Mouse (Mus musculus) neural tube, embryonic 14.5 days (tissue): Measurements from ENCODE around the gene Klc4. TPM values are rescaled to one million over a fixed set of nuclear protein-coding genes. Genes with fewer than 3 reads are reported as not detected.
A peak's percentile ranks its signal among the peaks of the same experiment; 100 is the strongest.

Source experiments
- ATAC-seq: fragments of 200-750 bp; cut with Nextera tagmentation; 2 replicates; pipeline ENCODE4 v1.8.0; 2017; ENCODE audit warnings: low read depth, mild to moderate bottlenecking, moderate TSS enrichment, moderate library complexity
- H3K27ac ChIP-seq: fragments of 300-500 bp; sonication (generic); 2 replicates; pipeline ENCODE4 v1.5.1; 2014; ENCODE audit warnings: low read depth, mild to moderate bottlenecking, control low read depth, low read length, moderate library complexity, mixed read lengths
- H3K27me3 ChIP-seq: fragments of 300-500 bp; sonication (generic); 2 replicates; pipeline ENCODE4 v1.6.1; 2014; ENCODE audit warnings: low read length; ENCODE audit not compliant: control insufficient read depth, insufficient read depth
- H3K36me3 ChIP-seq: fragments of 300-500 bp; sonication (generic); 2 replicates; pipeline ENCODE4 v1.6.1; 2014; ENCODE audit warnings: low read length, mixed read lengths; ENCODE audit not compliant: control insufficient read depth, insufficient read depth
- H3K4me1 ChIP-seq: fragments of 300-500 bp; sonication (generic); 2 replicates; pipeline ENCODE4 v1.6.1; 2014; ENCODE audit warnings: low read length; ENCODE audit not compliant: control insufficient read depth, insufficient read depth
- H3K4me2 ChIP-seq: fragments of 300-500 bp; sonication (generic); 2 replicates; pipeline ENCODE4 v1.6.1; 2014; ENCODE audit warnings: mild to moderate bottlenecking, low read depth, low read length, control low read depth
- H3K4me3 ChIP-seq: fragments of 300-500 bp; sonication (generic); 2 replicates; pipeline ENCODE4 v1.5.1; 2014; ENCODE audit warnings: low read depth, low read length, control low read depth, mixed read lengths
- H3K9ac ChIP-seq: fragments of 300-500 bp; sonication (generic); replicated peaks from 2 replicates; pipeline ENCODE4 v1.6.1; 2014; ENCODE audit warnings: low read depth, mild to moderate bottlenecking, control low read depth, low read length, mixed read lengths
- H3K9me3 ChIP-seq: fragments of 300-500 bp; sonication (generic); 2 replicates; pipeline ENCODE4 v1.6.1; 2016; ENCODE audit warnings: low read length; ENCODE audit not compliant: control insufficient read depth
- WGBS: fragments of 180-500 bp; shearing (Covaris S2); extraction: QIAGEN DNeasy Blood & Tissue Kit; methylation state at CpG from one replicate; pipeline ENCODE4 v1.1.7; 2014; 5-methylcytosine and 5-hydroxymethylcytosine counted together
- polyA plus RNA-seq: library from polyadenylated mRNA; unstranded; fragments of >200 nt; fragmentation: Nextera tagmentation; extraction: Ambion mirVana; gene quantifications from 2 replicates; pipeline ENCODE4 v1.2.1, GENCODE M21; 2014

Gene Klc4
- polyA plus RNA-seq, 1 experiment from 2014 or later = 27.7 TPM

DNA sequence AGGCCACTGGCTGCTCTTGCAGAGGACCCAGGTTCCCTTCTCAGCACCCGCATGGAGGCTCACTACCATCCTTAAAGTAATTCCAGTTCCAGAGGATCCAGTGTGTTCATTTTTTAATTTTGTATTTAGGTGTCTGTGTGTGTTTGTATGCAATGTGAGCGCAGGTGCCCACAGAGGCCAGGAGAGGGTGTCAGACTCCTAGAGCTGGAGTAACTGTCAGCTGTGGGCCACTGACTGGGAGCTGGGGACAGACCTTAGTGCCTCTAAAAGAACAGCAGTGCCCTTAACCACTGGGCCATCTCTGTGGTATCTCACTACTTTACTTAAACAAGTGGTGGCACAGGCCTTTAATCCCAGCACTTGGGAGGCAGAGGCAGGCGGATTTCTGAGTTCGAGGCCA is 42.6 kb downstream of the Klc4 start:
- H3K27me3 ChIP-seq = no peaks in the 10 kb centered on the region
- H3K4me2 ChIP-seq = no peak overlapping the region
- over 99% methylated on average over 4 of the region's 4 CpGs for WGBS
- no peak overlapping the region for H3K4me3 ChIP-seq
- H3K27ac ChIP-seq = no peak overlapping the region
- no peak overlapping the region for H3K9ac ChIP-seq
- ATAC-seq = no peak
- no peaks in the 10 kb centered on the region for H3K36me3 ChIP-seq
- H3K9me3 ChIP-seq = no peaks in the 10 kb centered on the region
- H3K4me1 ChIP-seq = peaks cover 5% of the 10 kb centered on the region; the same call in 1 of the 2 replicates

DNA sequence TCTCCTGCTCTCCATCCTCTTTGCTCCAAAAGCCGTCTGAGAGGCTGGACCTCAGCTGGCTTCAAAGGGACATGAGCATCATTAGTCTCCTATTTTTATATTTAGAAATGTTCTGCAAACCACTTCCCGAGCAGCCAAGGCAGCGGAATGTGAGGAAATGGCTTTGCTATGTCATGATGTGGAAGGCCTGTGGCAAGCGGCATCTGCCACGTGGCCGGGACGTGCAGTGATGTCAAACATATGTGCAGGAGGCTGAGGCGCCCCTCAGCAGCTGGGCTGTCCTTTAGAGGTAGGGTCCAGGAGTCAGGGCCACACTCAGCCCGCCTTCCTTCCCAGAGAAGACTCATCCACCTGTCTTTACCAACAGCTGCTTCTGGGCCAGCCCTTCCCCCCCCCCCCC is 43.6 kb downstream of the Klc4 start:
- no peaks in the 10 kb centered on the region for H3K9me3 ChIP-seq
- 78% methylated on average over 9 of the region's 9 CpGs for WGBS
- no peak overlapping the region for H3K9ac ChIP-seq
- H3K27ac ChIP-seq = no peak overlapping the region
- no peak for ATAC-seq
- H3K4me3 ChIP-seq = no peak overlapping the region
- no peak overlapping the region for H3K4me2 ChIP-seq
- H3K36me3 ChIP-seq = no peaks in the 10 kb centered on the region
- no peaks in the 10 kb centered on the region for H3K27me3 ChIP-seq
- H3K4me1 ChIP-seq = peaks cover 5% of the 10 kb centered on the region; the same call in 1 of the 2 replicates

DNA sequence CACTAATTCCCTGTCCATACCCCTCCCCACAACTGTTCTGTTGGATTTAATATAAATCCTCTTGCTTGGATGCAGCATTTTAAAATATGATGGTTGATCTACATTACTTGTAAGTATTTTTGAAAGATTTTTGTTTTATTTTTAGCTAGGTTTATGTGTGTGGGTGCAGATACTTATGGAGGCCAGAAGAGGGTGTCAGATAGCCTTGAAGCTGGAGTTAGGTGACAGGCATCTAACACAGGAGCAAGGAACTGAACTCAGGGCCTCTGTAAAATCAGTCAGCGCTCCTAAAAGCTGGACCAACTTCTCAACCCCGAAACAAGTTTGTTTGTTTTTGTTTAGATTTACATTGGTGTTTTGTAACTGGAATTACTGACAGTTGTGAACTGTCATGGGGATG is 45.3 kb downstream of the Klc4 start:
- ATAC-seq = no peak
- Histone ChIP-seq H3K36me3 (no peaks in the 10 kb centered on the region), H3K9me3 (no peaks in the 10 kb centered on the region), H3K4me1 (peaks cover 5% of the 10 kb centered on the region; the same call in 1 of the 2 replicates), H3K9ac (no peak overlapping the region), H3K27ac (no peak overlapping the region), H3K4me3 (no peak overlapping the region), H3K4me2 (no peak overlapping the region), H3K27me3 (no peaks in the 10 kb centered on the region)
- WGBS = 95% methylated on average over 2 of the region's 2 CpGs

DNA sequence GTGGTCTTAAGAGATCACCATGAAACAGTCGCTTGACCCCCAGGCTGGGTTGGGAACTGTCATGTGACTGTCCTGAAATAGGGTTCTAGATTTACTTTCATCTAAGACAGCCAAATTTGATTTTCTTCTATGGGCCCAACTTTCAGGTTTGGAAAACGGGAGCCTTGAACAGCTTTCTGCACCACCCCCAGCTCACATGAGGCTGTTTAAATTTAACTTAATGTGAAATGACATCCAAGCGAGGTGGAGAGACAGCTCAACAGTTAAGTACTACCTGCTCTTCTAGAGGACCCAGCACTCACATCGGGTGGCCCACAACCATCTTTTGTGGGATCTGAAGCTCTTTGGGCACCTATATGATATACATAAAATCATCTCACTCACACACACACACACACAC is 46.9 kb downstream of the Klc4 start:
- no peaks in the 10 kb centered on the region for H3K27me3 ChIP-seq
- no peak overlapping the region for H3K4me3 ChIP-seq
- WGBS = 88% methylated on average over 4 of the region's 4 CpGs
- H3K4me1 ChIP-seq = no peaks in the 10 kb centered on the region
- H3K36me3 ChIP-seq = no peaks in the 10 kb centered on the region
- no peak for ATAC-seq
- no peak overlapping the region for H3K27ac ChIP-seq
- H3K9me3 ChIP-seq = no peaks in the 10 kb centered on the region
- no peak overlapping the region for H3K4me2 ChIP-seq
- no peak overlapping the region for H3K9ac ChIP-seq

- no peaks in the 10 kb centered on the region for H3K9me3 ChIP-seq
- 97% methylated on average over 11 of the region's 11 CpGs for WGBS
- no peaks in the 10 kb centered on the region for H3K4me1 ChIP-seq
- H3K4me3 ChIP-seq = no peak overlapping the region
- no peak overlapping the region for H3K27ac ChIP-seq
- ATAC-seq = no peak
- H3K27me3 ChIP-seq = no peaks in the 10 kb centered on the region
- H3K4me2 ChIP-seq = no peak overlapping the region
- no peaks in the 10 kb centered on the region for H3K36me3 ChIP-seq
- no peak overlapping the region for H3K9ac ChIP-seq
These were observed 47.9 kb downstream of the Klc4 start for GRCm38 (mm10) chr17:46597956-46598355.

GRCm38 (mm10) chr17:46595336-46595735 is 50.5 kb downstream of the Klc4 start:
- ATAC-seq = no peak
- 78% methylated on average over 6 of the region's 6 CpGs for WGBS
- Histone ChIP-seq H3K27ac (no peak overlapping the region), H3K27me3 (no peaks in the 10 kb centered on the region), H3K9me3 (no peaks in the 10 kb centered on the region), H3K4me1 (no peaks in the 10 kb centered on the region), H3K4me3 (no peak overlapping the region), H3K9ac (no peak overlapping the region), H3K4me2 (no peak overlapping the region), H3K36me3 (0 out of 2 replicates have a peak, but pooled peaks cover under 1% of the 10 kb centered on the region)

- H3K4me2 ChIP-seq = no peak overlapping the region
- WGBS = 48% methylated on average over 9 of the region's 9 CpGs
- H3K36me3 ChIP-seq = 0 out of 2 replicates have a peak, but pooled peaks cover 8% of the 10 kb centered on the region
- H3K9me3 ChIP-seq = no peaks in the 10 kb centered on the region
- H3K27me3 ChIP-seq = no peaks in the 10 kb centered on the region
- H3K9ac ChIP-seq = no peak overlapping the region
- peak; percentile 34; the same call in 1 of the 2 replicates for ATAC-seq
- H3K27ac ChIP-seq = no peak overlapping the region; the same call in 1 of the 2 replicates
- no peak overlapping the region for H3K4me3 ChIP-seq
- H3K4me1 ChIP-seq = no peaks in the 10 kb centered on the region
These were observed 51.2 kb downstream of the Klc4 start for GRCm38 (mm10) chr17:46594606-46595005.

DNA sequence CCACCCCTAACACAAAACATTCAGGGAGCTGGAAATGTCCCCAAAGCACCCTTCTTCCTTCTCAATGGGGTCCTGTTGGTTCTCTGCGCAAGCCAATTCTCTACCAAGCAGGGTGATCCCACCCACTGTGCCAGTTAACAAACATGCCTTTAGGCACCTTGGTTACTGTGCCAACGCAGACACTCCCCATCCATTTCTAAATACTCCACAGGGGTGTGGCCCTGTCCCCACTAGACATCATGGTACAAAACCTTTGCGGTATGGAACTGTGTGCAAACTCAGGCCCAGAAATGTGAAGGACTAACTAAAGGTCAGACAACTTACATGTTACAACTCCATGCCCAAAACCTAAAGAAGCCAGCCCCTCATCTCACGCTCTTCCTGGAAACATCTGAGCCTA is 52.7 kb downstream of the Klc4 start:
- Histone ChIP-seq H3K4me3 (no peak overlapping the region), H3K4me1 (no peaks in the 10 kb centered on the region), H3K36me3 (peaks cover 21% of the 10 kb centered on the region; the same call in 1 of the 2 replicates), H3K9me3 (no peaks in the 10 kb centered on the region), H3K27me3 (no peaks in the 10 kb centered on the region), H3K4me2 (no peak overlapping the region), H3K9ac (no peak overlapping the region), H3K27ac (no peak overlapping the region)
- 82% methylated on average over 4 of the region's 4 CpGs for WGBS
- ATAC-seq = no peak

DNA sequence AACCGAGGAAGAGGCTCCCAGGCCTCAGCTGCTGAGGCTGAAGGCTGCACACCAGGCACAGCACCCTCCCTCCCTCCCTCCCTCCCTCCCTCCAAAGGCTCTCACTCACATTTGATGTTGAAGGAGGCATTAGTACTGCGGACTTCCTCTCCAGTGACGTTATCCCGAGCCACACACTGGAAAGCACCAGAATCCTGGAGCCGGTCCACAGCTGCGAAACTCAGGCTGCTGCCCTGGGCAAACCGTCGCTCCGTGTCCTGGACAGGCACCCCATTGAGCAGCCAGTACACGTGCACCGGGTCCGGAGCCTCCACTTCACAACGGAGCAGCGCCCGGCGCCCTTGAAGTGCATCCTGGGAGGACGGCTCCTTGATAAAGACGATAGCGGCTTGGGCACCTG is 54.4 kb downstream of the Klc4 start:
- Histone ChIP-seq H3K27ac (no peak overlapping the region), H3K9me3 (no peaks in the 10 kb centered on the region), H3K4me1 (no peaks in the 10 kb centered on the region), H3K4me2 (no peak overlapping the region), H3K36me3 (peaks cover 33% of the 10 kb centered on the region), H3K4me3 (no peak overlapping the region), H3K27me3 (no peaks in the 10 kb centered on the region), H3K9ac (no peak overlapping the region)
- ATAC-seq = no peak
- 83% methylated on average over 19 of the region's 19 CpGs for WGBS
